Comparison of ENCODE assay signal across 10 mouse cellular contexts in genomic region chr13:35969431-35969721, GRCm38 (mm10). TPM values are rescaled to one million over a fixed set of nuclear protein-coding genes. Genes with fewer than 3 reads are reported as not detected.
A peak's percentile ranks its signal among the peaks of the same experiment; 100 is the strongest.
DNase-seq lines count a peak whose midpoint lies in the region; ATAC-seq and TF ChIP-seq lines count a peak whose summit lies in the region.
"Had no signal": no experiment of that assay in that cellular context is flagged by ENCODE, and none has a peak within 500 bp of the region (broad histone marks: within the 10 kb centered on the region; RNA-seq: fewer than 3 reads in every experiment).

No protein-coding gene starts in this region.

- peaks cover 16% of the 10 kb centered on the region for H3K4me1 ChIP-seq in heart, embryonic 13.5 days
- no peaks in the 10 kb centered on the region for H3K4me1 ChIP-seq in cortical plate, adult 2 months (ENCODE audit: control insufficient read depth, insufficient read depth, low read length)
- peaks cover 10% of the 10 kb centered on the region for H3K4me1 ChIP-seq in heart, postnatal 0 days (ENCODE audit: control insufficient read depth, insufficient read depth)
- H3K4me1 ChIP-seq in midbrain, embryonic 11.5 days (ENCODE audit: control insufficient read depth, insufficient read depth, low read length): peaks cover 4% of the 10 kb centered on the region

- WGBS in heart, embryonic 13.5 days: 1% methylated on average over 18 of the region's 18 CpGs
- 3% methylated on average over 18 of the region's 18 CpGs for whole genome bisulfite sequencing in heart, postnatal 0 days
- 1% methylated on average over 18 of the region's 18 CpGs for WGBS in midbrain, embryonic 11.5 days

- ATAC-seq in heart, embryonic 13.5 days (ENCODE audit: extremely low read depth, insufficient number of reproducible peaks, low FRiP score, low TSS enrichment): no peak
- ATAC-seq in heart, postnatal 0 days (ENCODE audit: insufficient read depth, low read depth): no peak
- peak; percentile 40; the same call in 1 of the 2 replicates for ATAC-seq in midbrain, embryonic 11.5 days (ENCODE audit: low FRiP score)

- no peak overlapping the region for H3K27ac ChIP-seq in heart, embryonic 13.5 days (replicated peaks)
- H3K27ac ChIP-seq in cortical plate, adult 2 months (ENCODE audit: insufficient read depth, low read length): peak overlapping the region; percentile 43; the same call in 1 of the 2 replicates
- no peak overlapping the region for H3K27ac ChIP-seq in heart, postnatal 0 days (ENCODE audit: low read depth)
- H3K27ac ChIP-seq in midbrain, embryonic 11.5 days (ENCODE audit: low read depth, low read length): no peak overlapping the region

- TF ChIP-seq CTCF in cortical plate, adult 2 months (IDR thresholded peaks at IDR 0.05; ENCODE audit: extremely low read depth, insufficient read depth, low read length): no peak
- no peak for TF ChIP-seq CTCF in heart, postnatal 0 days (IDR thresholded peaks at IDR 0.05; ENCODE audit: low read depth)

- peaks cover 17% of the 10 kb centered on the region for H3K27me3 ChIP-seq in heart, embryonic 13.5 days (replicated peaks)
- H3K27me3 ChIP-seq in heart, postnatal 0 days (ENCODE audit: control insufficient read depth, insufficient read depth, low read length): peaks cover 11% of the 10 kb centered on the region
- peaks cover 20% of the 10 kb centered on the region for H3K27me3 ChIP-seq in midbrain, embryonic 11.5 days (ENCODE audit: control insufficient read depth, insufficient read depth, low read length)

- no peak for TF ChIP-seq EP300 in heart, postnatal 0 days (IDR thresholded peaks at IDR 0.05; ENCODE audit: low read depth)

- TF ChIP-seq POLR2A in cortical plate, adult 2 months (IDR thresholded peaks at IDR 0.05; ENCODE audit: extremely low read depth, insufficient read depth, low read length): no peak

- no peaks in the 10 kb centered on the region for H3K9me3 ChIP-seq in heart, embryonic 13.5 days
- no peaks in the 10 kb centered on the region for H3K9me3 ChIP-seq in heart, postnatal 0 days (replicated peaks; ENCODE audit: control insufficient read depth, low read length)
- no peaks in the 10 kb centered on the region for H3K9me3 ChIP-seq in midbrain, embryonic 11.5 days (ENCODE audit: control insufficient read depth, low read length)

- peak overlapping the region; percentile 85 for H3K9ac ChIP-seq in heart, embryonic 13.5 days
- peak overlapping the region; percentile 64 for H3K9ac ChIP-seq in heart, postnatal 0 days (replicated peaks; ENCODE audit: low read depth, low read length)
- peak overlapping the region; percentile 61 for H3K9ac ChIP-seq in midbrain, embryonic 11.5 days (ENCODE audit: low read length)

- H3K36me3 ChIP-seq in heart, embryonic 13.5 days: no peaks in the 10 kb centered on the region
- no peaks in the 10 kb centered on the region for H3K36me3 ChIP-seq in heart, postnatal 0 days (replicated peaks; ENCODE audit: control insufficient read depth, insufficient read depth, low read length)
- H3K36me3 ChIP-seq in midbrain, embryonic 11.5 days (ENCODE audit: control insufficient read depth, insufficient read depth, low read length): no peaks in the 10 kb centered on the region

- DNase-seq in heart, postnatal 36 days: no peak
- DNase-seq in heart, postnatal 0 days (ENCODE audit: low spot score): no peak
- peak; percentile 95 for DNase-seq in midbrain, embryonic 11.5 days (ENCODE audit: low spot score, missing footprints)
- no peak for DNase-seq in right cerebral cortex, postnatal 14 days
- no peak for DNase-seq in thymus, adult 18-20 months
- DNase-seq in cerebellum, adult 18-20 months: no peak

- intact Hi-C loops in heart, postnatal 36 days (cut with DNase I): no loop called here

- peak overlapping the region; percentile 100 for H3K4me2 ChIP-seq in heart, embryonic 13.5 days
- peak overlapping the region; percentile 100 for H3K4me2 ChIP-seq in heart, postnatal 0 days (ENCODE audit: low read depth, low read length)
- H3K4me2 ChIP-seq in midbrain, embryonic 11.5 days: peak overlapping the region; percentile 100

- H3K4me3 ChIP-seq in heart, embryonic 13.5 days: peak overlapping the region; percentile 65
- peak overlapping the region; percentile 41 for H3K4me3 ChIP-seq in cortical plate, adult 2 months (ENCODE audit: insufficient read depth, low read length)
- peak overlapping the region; percentile 69 for H3K4me3 ChIP-seq in heart, postnatal 0 days (ENCODE audit: low read depth, low read length)
- peak overlapping the region; percentile 59 for H3K4me3 ChIP-seq in midbrain, embryonic 11.5 days (ENCODE audit: low read depth, low read length)

RNA-seq across cellular contexts. Expression of gene Ppp1r3g, which starts 10.7 kb away (rescaled TPM):
- 4.7 and 6.2 TPM in 2 replicates for polyA plus RNA-seq in heart, embryonic 13.5 days (2015; fragmentation: Nextera tagmentation; extraction: Ambion mirVana)
- under 1 TPM; 0.35 to 0.78 TPM for total RNA-seq in heart, postnatal 36 days (2021)
- 11.9 and 12.0 TPM in 2 replicates for polyA plus RNA-seq in cortical plate, adult 2 months (2012; rRNA removed)
- 2.7 and 11.8 TPM in 2 replicates for total RNA-seq in heart, postnatal 0 days (2014; rRNA removed; ENCODE audit: low replicate concordance)
- polyA plus RNA-seq in heart, postnatal 0 days (2015; fragmentation: Nextera tagmentation; extraction: Ambion mirVana): 2.5 TPM in 2 replicates
- 0.99 and 1.1 TPM in 2 replicates for polyA plus RNA-seq in midbrain, embryonic 11.5 days (2014; fragmentation: Nextera tagmentation; extraction: Ambion mirVana)
- polyA plus RNA-seq: large intestine, adult 2 months; Patski had no signal
